Mouse (Mus musculus) intestine, embryonic 14.5 days (tissue): Measurements from ENCODE around the gene Ndufa1. TPM values are rescaled to one million over a fixed set of nuclear protein-coding genes. Genes with fewer than 3 reads are reported as not detected.
"Not testable (repeated sequence)": the region's sequence is repeated elsewhere in the genome, so short reads cannot be mapped to it uniquely, and the experiment has no call there.

Experiments used
- ATAC-seq: fragments of 200-750 bp; cut with Nextera tagmentation; replicated peaks from 2 replicates; pipeline ENCODE4 v1.8.0; 2017; ENCODE audit warnings: low read depth, moderate number of reproducible peaks, moderate TSS enrichment, moderate library complexity; ENCODE audit not compliant: low FRiP score, low TSS enrichment
- DNase-seq: peaks from one replicate; pipeline ENCODE4 v3.0.0-alpha.2; 2018; ENCODE audit warnings: low spot score
- H3K27ac ChIP-seq: fragments of 300-500 bp; sonication (generic); 2 replicates; pipeline ENCODE4 v1.5.1; 2014; ENCODE audit warnings: low read depth, mild to moderate bottlenecking, control low read depth
- H3K27me3 ChIP-seq: fragments of 300-500 bp; sonication (generic); replicated peaks from 2 replicates; pipeline ENCODE4 v1.6.1; 2014; ENCODE audit warnings: low read length, control low read depth; ENCODE audit not compliant: control insufficient read depth, insufficient read depth
- H3K36me3 ChIP-seq: fragments of 300-500 bp; sonication (generic); 2 replicates; pipeline ENCODE4 v1.6.1; 2014; ENCODE audit warnings: low read length, control low read depth; ENCODE audit not compliant: control insufficient read depth, insufficient read depth
- H3K4me1 ChIP-seq: fragments of 300-500 bp; sonication (generic); replicated peaks from 2 replicates; pipeline ENCODE4 v1.6.1; 2014; ENCODE audit warnings: low read length, control low read depth, mixed read lengths; ENCODE audit not compliant: control insufficient read depth, insufficient read depth
- H3K4me2 ChIP-seq: fragments of 300-500 bp; sonication (generic); 2 replicates; pipeline ENCODE4 v1.6.1; 2014; ENCODE audit warnings: low read length
- H3K4me3 ChIP-seq: fragments of 300-500 bp; sonication (generic); 2 replicates; pipeline ENCODE4 v1.5.1; 2014; ENCODE audit warnings: low read depth, low read length, control low read depth, mixed read lengths
- H3K9ac ChIP-seq: fragments of 300-500 bp; sonication (generic); 2 replicates; pipeline ENCODE4 v1.6.1; 2014; ENCODE audit warnings: mild to moderate bottlenecking, low read length
- H3K9me3 ChIP-seq: fragments of 300-500 bp; sonication (generic); 2 replicates; pipeline ENCODE4 v1.6.1; 2016; ENCODE audit warnings: low read length, control low read depth; ENCODE audit not compliant: control insufficient read depth
- WGBS: fragments of 180-500 bp; shearing (Covaris S2); extraction: QIAGEN DNeasy Blood & Tissue Kit; methylation state at CpG from one replicate; pipeline ENCODE4 v1.1.7; 2014; 5-methylcytosine and 5-hydroxymethylcytosine counted together
- polyA plus RNA-seq: library from polyadenylated mRNA; unstranded; fragments of >200 nt; fragmentation: Nextera tagmentation; extraction: Ambion mirVana; gene quantifications from 2 replicates; pipeline ENCODE4 v1.2.1, GENCODE M21; 2014

Ndufa1 gene
- 412 and 460 TPM in 2 replicates for polyA plus RNA-seq

GRCm38 (mm10) chrX:37191105-37191743 lies at the start of gene Ndufa1, which contains the start of gene Rnf113a1:
Ndufa1 (minus strand) TSS chrX:37191163.
Rnf113a1 (plus strand) TSS chrX:37191245.
- 7% methylated on average over 60 of the region's 63 CpGs for WGBS
- Histone ChIP-seq H3K27ac (no peak within 1 kb of the TSS), H3K4me3 (peak within 1 kb of the TSS; percentile 51), H3K9ac (peak within 1 kb of the TSS; percentile 43), H3K4me1 (no peaks in the 10 kb centered on the region), H3K36me3 (no peaks in the 10 kb centered on the region), H3K4me2 (peak within 1 kb of the TSS; percentile 54), H3K27me3 (no peaks in the 10 kb centered on the region), H3K9me3 (no peaks in the 10 kb centered on the region)
- ATAC-seq (peak; percentile 87), DNase-seq (peak; percentile 87)

GRCm38 (mm10) chrX:37222158-37222557 lies 31.2 kb upstream of the Ndufa1 start, which contains the start of gene Rhox1:
Rhox1 (minus strand) TSS chrX:37222258.
- not testable (repeated sequence) for H3K4me3 ChIP-seq, H3K9me3 ChIP-seq, H3K27ac ChIP-seq, H3K27me3 ChIP-seq, H3K4me1 ChIP-seq, DNase-seq, H3K4me2 ChIP-seq, H3K9ac ChIP-seq, H3K36me3 ChIP-seq, ATAC-seq
- WGBS = 55% methylated on average over 1 of the region's 1 CpGs

GRCm38 (mm10) chrX:37210941-37211340 lies 20.0 kb upstream of the Ndufa1 start, which contains the start of gene Gm9:
Gm9 (minus strand) TSS chrX:37211041.
- DNase-seq (no peak), ATAC-seq (no peak)
- H3K4me1 ChIP-seq = no peaks in the 10 kb centered on the region
- H3K9ac ChIP-seq = no peak within 1 kb of the TSS
- H3K27me3 ChIP-seq = no peaks in the 10 kb centered on the region
- no peaks in the 10 kb centered on the region for H3K36me3 ChIP-seq
- no peak within 1 kb of the TSS for H3K4me2 ChIP-seq
- no peak within 1 kb of the TSS for H3K4me3 ChIP-seq
- no peak within 1 kb of the TSS for H3K27ac ChIP-seq
- H3K9me3 ChIP-seq = no peaks in the 10 kb centered on the region
- WGBS = 89% methylated on average over 10 of the region's 10 CpGs

GRCm38 (mm10) chrX:37198676-37199075 lies 7.7 kb upstream of the Ndufa1 start:
- no peak for ATAC-seq
- no peak overlapping the region for H3K9ac ChIP-seq
- no peaks in the 10 kb centered on the region for H3K9me3 ChIP-seq
- no peak overlapping the region for H3K4me3 ChIP-seq
- H3K4me1 ChIP-seq = no peaks in the 10 kb centered on the region
- H3K4me2 ChIP-seq = no peak overlapping the region
- H3K36me3 ChIP-seq = no peaks in the 10 kb centered on the region
- no peak for DNase-seq
- WGBS = 64% methylated on average over 8 of the region's 8 CpGs
- no peak overlapping the region for H3K27ac ChIP-seq
- no peaks in the 10 kb centered on the region for H3K27me3 ChIP-seq

GRCm38 (mm10) chrX:37191744-37192379 lies 899 bp upstream of the Ndufa1 start:
- H3K4me2 ChIP-seq = peak overlapping the region; percentile 54
- no peaks in the 10 kb centered on the region for H3K4me1 ChIP-seq
- 22% methylated on average over 28 of the region's 28 CpGs for WGBS
- DNase-seq = no peak
- no peak overlapping the region for H3K27ac ChIP-seq
- no peaks in the 10 kb centered on the region for H3K27me3 ChIP-seq
- no peaks in the 10 kb centered on the region for H3K36me3 ChIP-seq
- ATAC-seq = no peak
- H3K9ac ChIP-seq = peak overlapping the region; percentile 43
- no peaks in the 10 kb centered on the region for H3K9me3 ChIP-seq
- H3K4me3 ChIP-seq = peak overlapping the region; percentile 51

- Histone ChIP-seq H3K9me3 (no peaks in the 10 kb centered on the region), H3K9ac (peak overlapping the region; percentile 43), H3K36me3 (no peaks in the 10 kb centered on the region), H3K27ac (no peak overlapping the region), H3K27me3 (no peaks in the 10 kb centered on the region), H3K4me3 (peak overlapping the region; percentile 51), H3K4me1 (no peaks in the 10 kb centered on the region), H3K4me2 (peak overlapping the region; percentile 54)
- WGBS = 14% methylated on average over 18 of the region's 20 CpGs
- ATAC-seq = peak; percentile 28; the same call in 1 of the 2 replicates
- no peak for DNase-seq
These were observed 233 bp downstream of the Ndufa1 start for GRCm38 (mm10) chrX:37190755-37191104.

- not testable (repeated sequence) for H3K4me1 ChIP-seq, ATAC-seq, H3K9ac ChIP-seq, H3K27ac ChIP-seq, H3K27me3 ChIP-seq, H3K4me3 ChIP-seq, H3K9me3 ChIP-seq, H3K4me2 ChIP-seq, H3K36me3 ChIP-seq, DNase-seq
- 70% methylated on average over 8 of the region's 8 CpGs for WGBS
These were observed 6.6 kb downstream of the Ndufa1 start for GRCm38 (mm10) chrX:37184401-37184800.

GRCm38 (mm10) chrX:37168742-37169141 lies 22.2 kb downstream of the Ndufa1 start, which contains the start of gene Akap14:
Akap14 (minus strand) TSS chrX:37168842.
- no peaks in the 10 kb centered on the region for H3K36me3 ChIP-seq
- no peaks in the 10 kb centered on the region for H3K27me3 ChIP-seq
- H3K4me2 ChIP-seq = no peak within 1 kb of the TSS
- 58% methylated on average over 5 of the region's 5 CpGs for whole genome bisulfite sequencing
- no peaks in the 10 kb centered on the region for H3K4me1 ChIP-seq
- H3K9ac ChIP-seq = no peak within 1 kb of the TSS
- DNase-seq (no peak), ATAC-seq (no peak)
- H3K4me3 ChIP-seq = no peak within 1 kb of the TSS
- H3K27ac ChIP-seq = no peak within 1 kb of the TSS
- H3K9me3 ChIP-seq = no peaks in the 10 kb centered on the region
